Mouse (Mus musculus) embryo, embryonic 10.5 days (tissue): Measurements from ENCODE around the gene Rbfox3.

ENCODE experiments used
- DNase-seq: peaks from one replicate; pipeline ENCODE4 v3.0.0-alpha.2; 2015; ENCODE audit warnings: low spot score

Gene Rbfox3

GRCm38 (mm10) chr11:118603126-118603525, 308.3 kb downstream of the Rbfox3 start:
- DNase-seq = peak; percentile 77

- DNase-seq = no peak
Observed at GRCm38 (mm10) chr11:118601484-118601883, 309.9 kb downstream of the Rbfox3 start.

DNA sequence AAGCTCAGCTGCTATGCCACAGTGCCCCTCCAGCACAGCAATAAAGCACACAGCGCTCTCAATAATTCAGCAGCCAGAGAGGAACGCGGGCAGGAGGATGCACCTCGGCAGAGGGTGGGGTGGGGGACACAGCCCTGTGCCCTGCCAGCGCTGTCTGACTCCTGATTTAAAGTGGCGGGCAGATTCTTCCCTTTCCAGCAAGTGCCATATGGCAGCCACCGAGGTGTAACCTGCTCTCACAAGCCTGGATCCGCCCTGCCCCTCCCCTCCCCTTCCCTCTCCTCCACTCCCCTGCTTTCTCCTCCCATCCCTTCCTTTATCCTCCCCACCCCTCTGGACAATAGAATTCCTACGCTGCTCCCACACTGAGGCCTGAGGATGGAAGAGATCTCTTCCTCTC, 311.2 kb downstream of the Rbfox3 start:
- DNase-seq = no peak

DNA sequence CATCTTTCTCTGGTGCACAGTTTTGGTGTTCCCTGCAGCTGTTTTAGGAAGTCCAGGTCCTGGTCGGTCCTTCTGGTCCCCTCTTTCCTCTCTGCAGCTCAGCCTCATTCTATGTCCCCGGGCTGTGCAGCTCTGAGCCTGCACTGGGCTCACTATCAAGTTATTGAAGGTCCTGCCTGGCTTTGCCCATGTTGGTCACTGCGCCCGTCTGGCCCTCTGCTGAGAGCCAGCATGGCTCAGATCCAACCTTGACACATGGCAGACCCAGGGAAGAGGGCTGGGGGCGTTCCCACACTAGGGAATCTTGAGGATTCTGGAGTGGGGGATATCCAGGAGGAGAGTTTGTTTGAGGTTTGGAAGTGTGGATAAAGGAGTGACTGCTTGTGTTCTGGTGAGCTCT, 312.7 kb downstream of the Rbfox3 start:
- DNase-seq = no peak

DNA sequence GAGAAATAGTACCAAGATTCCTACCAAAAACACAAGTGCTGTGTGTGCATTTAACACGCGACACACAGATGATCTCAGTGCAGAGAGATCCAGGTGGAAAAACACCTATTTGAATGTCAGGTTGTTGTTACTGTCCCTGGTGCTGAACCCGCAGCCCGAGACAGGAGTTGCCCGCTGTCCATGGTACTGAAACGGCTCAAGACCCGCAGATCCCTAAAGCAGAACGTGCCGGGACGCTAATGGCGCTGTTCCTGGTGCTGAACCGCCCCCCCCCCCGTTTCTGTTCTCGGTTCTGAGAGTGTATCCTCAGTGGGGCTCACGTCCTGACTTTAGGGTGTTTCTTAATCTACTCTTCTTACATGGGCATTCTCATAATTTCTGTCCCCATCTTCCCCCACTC, 326.6 kb downstream of the Rbfox3 start:
- DNase-seq = peak; percentile 95

DNA sequence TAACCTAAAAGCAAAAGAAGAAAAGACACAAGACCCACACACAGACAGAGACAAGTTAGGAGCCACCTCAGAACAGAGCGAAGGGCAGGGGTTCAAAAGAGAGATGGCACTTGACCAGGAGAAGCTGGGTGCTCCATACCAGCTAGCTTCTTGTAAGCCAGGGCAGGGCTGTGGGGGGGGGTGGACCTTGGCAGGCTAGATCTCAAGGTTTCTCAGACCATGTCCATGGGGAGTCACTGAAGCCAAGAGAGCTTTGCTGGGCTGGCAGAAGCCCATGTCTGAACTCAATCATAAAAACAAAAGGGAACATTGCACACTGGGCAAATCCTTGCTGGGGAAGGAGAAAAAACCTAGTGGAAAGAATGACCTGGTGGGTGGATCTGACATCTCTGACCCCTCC, 327.4 kb downstream of the Rbfox3 start:
- DNase-seq = no peak

GRCm38 (mm10) chr11:118583573-118583972, 327.8 kb downstream of the Rbfox3 start:
- no peak for DNase-seq

DNA sequence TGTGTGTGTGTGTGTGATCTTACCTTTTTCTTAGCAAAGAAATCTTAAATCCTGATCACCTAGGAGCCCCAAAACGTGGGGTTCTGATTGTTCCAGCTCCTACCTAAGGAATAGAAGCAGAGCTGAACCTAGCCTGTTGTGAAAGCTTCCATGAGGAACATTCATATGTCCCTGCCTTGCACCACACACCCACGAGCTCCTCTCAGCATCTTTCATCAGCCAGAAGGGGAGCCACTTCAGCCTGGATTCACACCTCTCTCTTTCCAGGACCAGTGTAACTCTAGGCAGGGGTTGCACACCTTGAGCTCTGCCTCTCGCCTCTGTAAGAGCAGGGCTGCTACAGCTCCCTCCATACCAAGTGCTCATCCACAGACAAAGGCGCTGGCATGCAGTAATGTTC, 330.4 kb downstream of the Rbfox3 start:
- no peak for DNase-seq

DNA sequence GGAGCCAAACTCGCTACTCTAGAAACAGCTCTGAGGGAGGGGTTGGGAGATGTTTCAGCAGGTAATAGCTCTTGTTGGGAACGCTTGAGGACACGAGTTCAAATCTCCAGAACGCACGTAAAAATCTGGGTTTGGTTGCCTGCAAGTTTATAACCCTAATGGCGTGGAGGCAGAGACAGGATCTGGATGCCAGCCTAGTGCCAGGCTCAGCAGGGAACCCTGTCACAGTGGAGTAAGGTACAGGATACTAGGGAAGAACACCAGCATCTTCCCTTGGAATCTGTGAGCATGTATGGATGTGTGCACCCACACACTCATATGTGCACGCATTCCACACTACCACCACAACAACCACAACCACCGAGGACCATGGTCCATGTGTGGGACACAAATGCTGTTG, 331.8 kb downstream of the Rbfox3 start:
- DNase-seq = no peak

DNA sequence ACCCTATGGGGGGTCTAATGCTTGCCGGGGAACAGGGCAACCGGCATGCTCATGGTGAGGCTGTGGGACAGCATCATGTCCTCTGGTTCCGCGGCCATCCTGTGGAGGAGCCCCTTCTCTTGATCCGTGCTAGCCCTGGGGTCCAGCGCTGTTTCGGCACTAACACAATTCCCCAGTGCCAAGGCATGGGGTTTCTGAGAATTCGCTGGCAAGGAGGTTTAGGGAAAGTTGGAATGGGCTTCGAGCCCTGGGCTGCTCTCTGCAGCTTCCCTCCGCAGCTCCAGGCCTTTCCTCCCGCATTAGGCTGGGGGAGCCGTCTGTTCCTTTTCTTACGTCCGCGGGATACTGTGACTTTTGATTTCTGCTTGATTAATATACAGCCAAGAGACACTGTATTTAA, 334.1 kb downstream of the Rbfox3 start:
- DNase-seq = no peak

GRCm38 (mm10) chr11:118576611-118577010, 334.8 kb downstream of the Rbfox3 start:
- DNase-seq = no peak

DNA sequence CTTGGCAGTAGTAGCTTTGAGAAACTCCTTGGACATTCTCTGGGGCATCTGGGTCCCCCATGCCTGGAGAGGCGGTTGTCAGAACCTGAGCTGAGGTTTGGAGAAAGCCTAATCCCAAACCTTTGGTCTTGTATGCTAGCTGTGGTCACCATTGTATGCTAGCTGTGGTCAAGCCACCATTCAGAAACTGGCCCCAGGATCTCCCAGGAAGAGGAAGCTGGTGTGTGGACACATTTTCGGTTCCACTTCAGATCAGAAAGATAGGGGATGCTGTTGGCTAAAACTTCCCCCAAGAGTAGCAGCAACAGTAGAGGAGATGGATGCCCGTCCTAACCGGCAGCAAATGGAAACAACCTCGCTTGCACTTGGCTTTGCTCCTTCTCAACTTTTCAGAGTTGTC, 337.0 kb downstream of the Rbfox3 start:
- no peak for DNase-seq

GRCm38 (mm10) chr11:118573569-118573968, 337.8 kb downstream of the Rbfox3 start:
- DNase-seq = peak; percentile 80

DNA sequence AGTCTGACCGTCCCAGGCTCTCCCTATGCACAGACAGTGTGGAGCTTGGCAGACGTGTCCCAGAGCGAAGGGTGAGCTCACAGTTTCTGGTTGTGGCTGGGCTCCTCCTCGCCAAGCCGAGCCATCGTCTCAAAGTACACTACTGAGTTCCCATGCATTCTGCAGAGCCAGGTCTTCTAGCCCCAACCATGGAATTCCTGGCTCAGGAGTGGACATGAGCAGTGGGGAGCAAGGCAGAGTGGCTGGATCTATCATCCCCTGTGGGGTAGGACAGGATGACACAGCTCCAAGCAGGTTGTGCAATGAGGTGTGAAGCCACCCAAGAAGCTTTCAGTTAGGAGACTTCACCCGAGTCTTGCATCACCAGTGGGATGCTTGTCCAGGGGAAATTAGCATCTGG, 338.4 kb downstream of the Rbfox3 start:
- DNase-seq = no peak

DNA sequence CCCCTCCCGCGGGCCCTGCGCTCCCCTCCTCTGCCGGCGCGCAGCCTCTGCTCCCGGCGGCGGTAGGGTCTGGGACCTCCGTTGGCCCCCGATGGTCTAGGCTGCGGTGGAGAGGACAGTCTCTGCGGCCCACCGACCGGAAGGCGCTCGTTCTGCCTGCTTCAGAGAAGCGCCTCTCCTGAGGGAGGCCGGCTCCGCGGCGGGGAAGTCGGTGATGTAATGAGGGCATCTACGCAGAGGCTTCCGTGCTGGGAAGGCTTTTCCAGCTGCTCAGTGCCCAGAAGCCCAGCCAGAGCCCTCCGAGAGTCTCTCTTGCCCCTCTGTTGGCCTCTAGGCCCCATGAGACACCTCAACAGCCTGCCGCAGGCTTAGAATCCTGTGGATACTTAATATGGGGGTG, 341.2 kb downstream of the Rbfox3 start:
- DNase-seq = no peak

DNA sequence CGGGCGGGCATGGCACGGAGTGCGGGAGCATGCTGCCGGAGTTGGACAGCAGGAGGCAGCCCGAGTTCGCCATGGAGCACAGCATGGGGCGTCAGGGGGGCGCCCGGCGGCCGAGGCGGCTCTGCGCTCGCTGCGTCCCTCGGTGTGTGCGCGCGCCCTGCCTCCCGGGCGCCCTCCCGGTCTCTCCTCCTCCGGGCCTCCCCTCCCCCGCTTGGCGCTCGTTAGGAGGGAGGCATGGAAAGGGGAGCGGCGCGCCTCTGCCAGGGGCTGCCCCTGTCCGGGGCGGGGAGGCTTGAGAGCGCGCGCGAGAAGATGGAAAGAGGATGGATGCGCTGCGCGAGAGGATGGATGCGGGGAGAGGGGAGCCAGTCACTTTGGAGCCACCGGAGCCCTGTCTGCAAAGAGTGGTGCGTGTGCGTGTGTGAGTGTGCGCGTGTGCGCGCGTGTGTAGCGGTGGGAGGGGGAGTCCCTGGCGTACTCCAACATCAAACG, 341.8 kb downstream of the Rbfox3 start:
- DNase-seq = no peak

DNA sequence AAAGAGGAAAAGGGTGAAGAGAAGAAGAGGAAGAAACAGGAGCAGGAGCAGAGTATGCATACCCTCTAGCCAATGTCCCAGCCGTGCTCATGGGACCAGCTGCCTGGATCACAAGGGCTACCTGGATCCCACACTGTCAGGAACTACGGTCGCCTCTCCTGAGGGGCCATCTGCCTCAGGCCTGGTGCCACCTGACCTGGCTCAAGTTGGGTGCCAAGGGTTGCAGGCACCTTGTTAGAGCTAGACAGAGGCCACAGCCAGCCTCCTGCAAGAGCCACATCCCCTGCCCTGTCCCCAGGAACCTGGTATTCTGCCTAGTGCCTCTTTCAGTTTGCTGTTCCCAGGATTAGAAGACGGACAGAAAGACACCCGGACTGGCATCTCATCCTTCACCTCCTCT, 347.5 kb downstream of the Rbfox3 start:
- DNase-seq = no peak

DNA sequence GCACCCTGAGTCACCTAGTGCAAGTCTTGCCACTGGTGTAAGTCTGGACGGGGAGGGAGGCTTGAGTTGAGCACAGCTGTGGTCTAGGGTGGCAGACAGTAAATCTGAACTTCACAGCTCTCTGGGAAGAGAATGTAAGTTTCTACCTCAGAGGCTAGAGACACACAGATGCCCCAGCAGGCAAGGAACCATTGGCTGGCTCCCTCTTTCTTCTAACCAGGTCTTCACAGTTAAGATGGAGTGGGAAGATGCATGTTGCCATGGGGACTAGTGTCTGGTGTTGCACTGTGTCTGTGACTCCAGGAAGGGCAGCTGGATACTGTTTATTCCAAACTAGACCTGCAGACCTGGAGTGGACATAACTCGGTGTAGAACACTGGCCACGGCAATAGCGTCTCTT, 348.6 kb downstream of the Rbfox3 start:
- DNase-seq = no peak

DNA sequence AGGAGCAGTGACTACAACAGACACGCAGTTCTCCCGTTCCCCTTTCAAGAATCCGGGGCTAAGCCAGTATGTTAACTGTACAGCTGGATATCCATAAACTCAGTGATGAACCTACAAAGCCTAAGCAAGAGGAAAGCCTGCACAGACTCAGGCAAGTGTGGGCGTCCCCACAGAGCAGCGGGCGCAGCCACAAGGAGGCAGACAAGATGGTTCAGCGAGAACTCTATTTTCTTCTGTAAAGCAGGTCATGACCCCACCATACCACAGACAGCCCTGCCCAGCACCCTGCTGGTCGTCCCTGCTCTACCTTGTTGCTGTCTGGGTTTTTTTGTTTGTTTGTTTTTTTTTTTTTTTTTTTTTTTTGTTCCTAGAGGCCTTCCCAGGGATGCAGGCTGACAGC, 353.2 kb downstream of the Rbfox3 start:
- DNase-seq = no peak

DNA sequence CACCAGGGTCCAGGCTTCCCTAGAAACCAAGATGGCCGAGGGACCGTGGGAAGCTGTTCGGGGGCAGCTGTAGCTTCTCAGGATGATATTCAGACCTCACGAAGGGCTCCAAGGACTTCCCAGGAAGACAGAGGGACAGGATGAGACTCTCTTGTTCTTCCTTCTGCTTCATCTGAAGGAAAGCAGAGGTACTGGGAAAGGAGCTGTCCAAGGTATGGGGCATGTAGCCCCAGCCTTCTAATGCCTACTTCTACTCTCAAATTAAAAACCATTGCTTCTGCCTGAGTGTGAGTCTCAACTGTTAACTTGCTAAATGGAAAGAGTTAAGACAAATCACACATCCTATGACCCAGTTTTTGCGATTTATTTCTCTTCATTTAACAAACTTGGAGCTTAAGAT, 355.8 kb downstream of the Rbfox3 start:
- peak; percentile 45 for DNase-seq

DNA sequence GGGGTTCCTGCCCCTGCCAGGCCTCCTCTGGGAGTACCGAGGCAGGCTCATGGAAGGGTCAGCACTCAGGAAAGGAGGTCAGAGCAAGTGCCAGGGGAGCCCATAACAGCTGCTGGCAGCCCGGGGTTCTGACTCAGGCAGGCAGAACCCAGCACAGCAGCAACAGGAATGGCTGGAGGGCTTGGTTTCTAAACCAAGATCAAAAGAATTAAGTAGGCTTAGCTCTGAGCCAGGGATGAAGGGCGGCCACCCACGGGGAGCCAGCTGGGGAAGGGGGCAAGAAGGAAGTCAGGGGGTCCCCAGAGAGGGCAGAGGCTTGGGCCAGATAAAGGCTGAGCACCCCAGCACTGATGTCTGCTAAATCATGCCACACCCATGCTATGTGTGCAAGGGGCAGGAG, 356.9 kb downstream of the Rbfox3 start:
- no peak for DNase-seq

- DNase-seq = no peak
Observed at GRCm38 (mm10) chr11:118553926-118554325, 357.5 kb downstream of the Rbfox3 start.

GRCm38 (mm10) chr11:118553001-118553400, 358.4 kb downstream of the Rbfox3 start:
- no peak for DNase-seq

GRCm38 (mm10) chr11:118552478-118552877, 358.9 kb downstream of the Rbfox3 start:
- DNase-seq = no peak

DNA sequence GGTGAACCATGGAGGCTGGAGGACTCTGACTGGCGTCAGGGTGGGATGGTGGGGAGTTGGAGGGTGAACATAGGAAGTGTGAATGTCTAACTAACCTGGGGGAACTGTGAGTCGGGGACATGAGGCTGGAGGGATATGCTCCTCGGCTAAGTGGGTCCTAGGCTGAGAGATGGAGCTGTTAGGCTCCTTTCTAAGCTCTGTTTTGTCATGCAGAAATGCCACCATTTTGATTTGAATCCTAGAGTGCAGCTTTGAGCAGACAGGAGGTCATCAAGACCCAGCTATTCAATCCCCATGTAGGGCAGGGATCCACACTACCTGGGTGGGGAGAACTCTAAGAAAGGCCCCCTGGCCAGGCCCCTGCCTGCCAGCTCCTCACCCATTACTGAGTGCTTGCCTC, 359.7 kb downstream of the Rbfox3 start:
- no peak for DNase-seq
